Mouse (Mus musculus) midbrain, postnatal 0 days (tissue): ENCODE results near the gene Ropn1l. TPM values are rescaled to one million over a fixed set of nuclear protein-coding genes. Genes with fewer than 3 reads are reported as not detected.

Source experiments
- ATAC-seq: fragments of 200-750 bp; cut with Nextera tagmentation; 2 replicates; pipeline ENCODE4 v1.8.0; 2017; ENCODE audit warnings: moderate number of reproducible peaks, mild to moderate bottlenecking, moderate TSS enrichment, moderate library complexity; ENCODE audit not compliant: low FRiP score
- DNase-seq: peaks from one replicate; pipeline ENCODE4 v3.0.0-alpha.2; 2015; ENCODE audit warnings: low spot score
- H3K27ac ChIP-seq: fragments of 300-500 bp; sonication (generic); 2 replicates; pipeline ENCODE4 v1.5.1; 2014; ENCODE audit warnings: low read depth, mild to moderate bottlenecking, low read length, mixed read lengths
- H3K27me3 ChIP-seq: fragments of 300-500 bp; sonication (generic); 2 replicates; pipeline ENCODE4 v1.6.1; 2014; ENCODE audit warnings: low read length, control low read depth, mixed read lengths; ENCODE audit not compliant: insufficient read depth
- H3K36me3 ChIP-seq: fragments of 300-500 bp; sonication (generic); 2 replicates; pipeline ENCODE4 v1.6.1; 2014; ENCODE audit warnings: low read length, control low read depth, mixed read lengths; ENCODE audit not compliant: insufficient read depth
- H3K4me1 ChIP-seq: fragments of 300-500 bp; sonication (generic); 2 replicates; pipeline ENCODE4 v1.6.1; 2014; ENCODE audit warnings: mild to moderate bottlenecking, control low read depth, antibody characterized with exemption, low read length, mixed read lengths; ENCODE audit not compliant: insufficient read depth
- H3K4me2 ChIP-seq: fragments of 300-500 bp; sonication (generic); 2 replicates; pipeline ENCODE4 v1.6.1; 2014; ENCODE audit warnings: low read depth, mild to moderate bottlenecking, low read length, mixed read lengths; ENCODE audit not compliant: poor library complexity, severe bottlenecking
- H3K4me3 ChIP-seq: fragments of 300-500 bp; sonication (generic); 2 replicates; pipeline ENCODE4 v1.5.1; 2014; ENCODE audit warnings: low read depth, mild to moderate bottlenecking, low read length, moderate library complexity
- H3K9ac ChIP-seq: fragments of 300-500 bp; sonication (generic); replicated peaks from 2 replicates; pipeline ENCODE4 v1.6.1; 2014; ENCODE audit warnings: mild to moderate bottlenecking, low read length, moderate library complexity, mixed read lengths; ENCODE audit not compliant: poor library complexity, severe bottlenecking
- H3K9me3 ChIP-seq: fragments of 300-500 bp; sonication (generic); 2 replicates; pipeline ENCODE4 v1.6.1; 2016; ENCODE audit warnings: low read length, control low read depth
- CTCF ChIP-seq: IDR thresholded peaks from 2 replicates; pipeline ENCODE4 v1.5.1; 2016; ENCODE audit warnings: antibody characterized with exemption, mild to moderate bottlenecking
- WGBS: fragments of 180-500 bp; shearing (Covaris S2); extraction: QIAGEN DNeasy Blood & Tissue Kit; methylation state at CpG from one replicate; pipeline ENCODE4 v1.1.7; 2014; 5-methylcytosine and 5-hydroxymethylcytosine counted together
- polyA plus RNA-seq: library from polyadenylated mRNA; unstranded; fragments of >200 nt; fragmentation: Nextera tagmentation; extraction: Ambion mirVana; gene quantifications from 2 replicates; pipeline ENCODE4 v1.2.1, GENCODE M21; 2015
- total RNA-seq: library from RNA; depleted of rRNA; stranded (reverse); fragments of >200 nt; gene quantifications from 2 replicates; pipeline ENCODE4 v1.2.3, GENCODE M21; 2014; rRNA removed

The Ropn1l gene
- total RNA-seq (0.71 and 1.3 TPM in 2 replicates), polyA plus RNA-seq (2.2 and 2.4 TPM in 2 replicates)

DNA sequence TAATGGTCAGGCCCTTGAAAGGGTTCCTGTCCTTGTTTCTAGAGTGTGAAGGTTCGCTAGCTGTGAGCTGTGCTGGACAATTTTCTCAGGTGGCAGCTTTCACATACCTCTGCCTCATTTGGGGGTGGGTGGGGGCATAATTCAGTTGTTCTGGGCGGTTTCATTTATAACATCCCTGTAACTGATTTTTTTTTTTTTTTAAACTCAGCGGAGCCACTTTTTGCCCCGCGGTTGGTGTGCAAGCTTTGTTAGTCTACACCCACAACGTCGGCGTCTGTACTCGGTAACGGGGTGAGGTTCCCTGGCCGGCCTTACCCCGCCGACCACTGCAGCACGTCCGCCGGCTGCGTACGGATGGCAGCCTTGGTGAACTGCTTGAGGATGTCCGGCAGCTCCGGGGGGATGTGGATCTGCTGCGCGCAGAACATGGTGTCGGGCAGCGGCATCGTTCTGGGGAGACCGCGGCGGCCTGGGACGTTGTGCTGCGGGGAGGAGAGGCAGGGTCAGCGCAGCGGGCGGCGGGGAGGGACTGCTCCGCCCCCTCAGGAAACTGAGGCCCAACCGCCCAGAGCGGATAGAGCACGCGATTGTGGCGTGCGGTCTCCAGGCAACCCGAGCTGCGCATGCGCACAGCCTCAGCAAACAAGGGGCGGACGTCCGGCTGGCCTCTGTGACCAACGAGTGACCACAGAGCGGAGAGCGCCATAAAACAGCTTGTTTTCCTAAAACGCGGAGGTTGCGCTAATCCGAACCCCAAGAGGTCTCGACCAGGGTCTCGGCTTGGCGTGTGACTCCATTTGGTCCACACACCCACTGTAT lies at the start of gene Ropn1l:
Gene Ropn1l, minus strand, starts transcription at position 640 of the 819 bp plus-strand sequence.
- peaks cover 3% of the 10 kb centered on the region; the same call in 1 of the 2 replicates for H3K4me1 ChIP-seq
- WGBS: under 1% methylated on average over 57 of the region's 57 CpGs
- DNase-seq (peak; percentile 96), ATAC-seq (peak; percentile 88)
- peak within 1 kb of the TSS; percentile 63 for H3K4me3 ChIP-seq
- H3K9me3 ChIP-seq: no peaks in the 10 kb centered on the region
- H3K9ac ChIP-seq: peak within 1 kb of the TSS; percentile 71
- 0 out of 2 replicates have a peak, but pooled peaks cover 3% of the 10 kb centered on the region for H3K36me3 ChIP-seq
- no peak for TF ChIP-seq CTCF
- peak within 1 kb of the TSS; percentile 84 for H3K4me2 ChIP-seq
- peak within 1 kb of the TSS; percentile 84 for H3K27ac ChIP-seq
- no peaks in the 10 kb centered on the region for H3K27me3 ChIP-seq

DNA sequence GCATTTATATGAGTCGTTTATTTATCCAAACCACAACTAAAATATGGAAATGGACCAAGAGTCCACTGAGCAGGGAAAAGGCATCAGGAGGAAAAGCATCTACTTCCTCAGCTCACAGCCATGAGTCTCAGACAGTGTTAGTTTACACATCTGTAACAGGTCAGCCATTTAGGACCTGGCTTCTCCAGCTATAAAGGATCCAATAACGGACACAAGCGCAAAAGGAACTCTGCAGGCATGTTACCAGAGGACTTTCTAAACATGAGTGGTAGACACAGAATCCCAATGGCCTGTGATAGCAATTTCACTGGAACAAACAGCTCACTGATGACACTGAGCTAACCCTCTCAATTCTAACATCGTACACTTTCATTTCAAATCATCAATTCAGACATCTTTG lies 49.5 kb upstream of the Ropn1l start:
- no peak overlapping the region for H3K4me2 ChIP-seq
- no peaks in the 10 kb centered on the region for H3K27me3 ChIP-seq
- no peak overlapping the region for H3K4me3 ChIP-seq
- no peaks in the 10 kb centered on the region for H3K9me3 ChIP-seq
- H3K27ac ChIP-seq: no peak overlapping the region
- 89% methylated on average over 4 of the region's 4 CpGs for WGBS
- no peak for ATAC-seq
- no peak for DNase-seq
- no peak overlapping the region for H3K9ac ChIP-seq
- no peaks in the 10 kb centered on the region for H3K4me1 ChIP-seq
- H3K36me3 ChIP-seq: peaks cover 13% of the 10 kb centered on the region; the same call in 1 of the 2 replicates
- no peak for TF ChIP-seq CTCF

DNA sequence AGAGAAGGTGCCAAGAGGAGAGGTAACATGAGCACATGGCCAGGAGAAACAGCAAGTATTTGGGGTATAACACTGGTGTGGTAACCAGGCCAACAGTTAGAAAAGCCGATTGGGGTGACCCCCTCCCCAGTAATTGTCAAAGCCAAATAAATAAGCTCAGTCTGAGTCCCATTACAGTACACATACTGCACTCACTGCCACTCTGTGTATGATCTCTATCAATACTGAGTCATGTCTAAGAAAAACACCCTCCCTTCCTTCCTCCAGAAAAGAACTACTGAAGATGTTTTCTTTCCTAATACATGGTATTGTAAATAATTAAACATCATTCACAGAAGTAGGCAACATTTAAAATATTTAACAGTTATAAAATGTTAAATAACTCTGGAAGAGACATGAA lies 48.8 kb upstream of the Ropn1l start:
- TF ChIP-seq CTCF: no peak
- Histone ChIP-seq H3K27ac (no peak overlapping the region), H3K9ac (no peak overlapping the region), H3K4me3 (no peak overlapping the region), H3K27me3 (no peaks in the 10 kb centered on the region), H3K4me1 (no peaks in the 10 kb centered on the region), H3K4me2 (no peak overlapping the region), H3K36me3 (peaks cover 18% of the 10 kb centered on the region), H3K9me3 (no peaks in the 10 kb centered on the region)
- 92% methylated on average over 1 of the region's 1 CpGs for WGBS
- ATAC-seq (no peak), DNase-seq (no peak)

DNA sequence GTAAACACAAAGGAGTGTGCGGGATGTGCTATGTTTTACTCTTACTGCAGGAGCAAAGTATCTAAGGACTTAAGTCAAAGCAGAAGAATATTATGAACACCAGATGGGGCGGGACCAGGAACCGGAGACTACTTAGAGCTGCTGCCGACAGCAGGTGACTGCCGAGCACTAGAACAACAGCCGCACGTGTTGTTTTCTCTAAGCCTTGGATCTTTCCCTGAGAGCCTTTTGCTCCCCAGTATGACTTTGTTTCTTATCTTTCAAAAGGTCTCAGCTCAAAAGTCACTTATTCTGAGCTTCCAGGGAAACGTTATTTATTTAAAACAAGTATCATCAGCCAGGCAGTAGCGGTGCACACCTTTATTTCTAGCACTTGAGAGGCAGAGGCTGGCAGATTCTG lies 41.3 kb upstream of the Ropn1l start:
- Histone ChIP-seq H3K4me2 (no peak overlapping the region), H3K9ac (no peak overlapping the region), H3K36me3 (peaks cover 43% of the 10 kb centered on the region), H3K27me3 (no peaks in the 10 kb centered on the region), H3K4me3 (no peak overlapping the region), H3K27ac (no peak overlapping the region), H3K9me3 (no peaks in the 10 kb centered on the region), H3K4me1 (no peaks in the 10 kb centered on the region)
- DNase-seq (no peak), ATAC-seq (no peak)
- TF ChIP-seq CTCF: no peak
- WGBS: 89% methylated on average over 9 of the region's 9 CpGs

DNA sequence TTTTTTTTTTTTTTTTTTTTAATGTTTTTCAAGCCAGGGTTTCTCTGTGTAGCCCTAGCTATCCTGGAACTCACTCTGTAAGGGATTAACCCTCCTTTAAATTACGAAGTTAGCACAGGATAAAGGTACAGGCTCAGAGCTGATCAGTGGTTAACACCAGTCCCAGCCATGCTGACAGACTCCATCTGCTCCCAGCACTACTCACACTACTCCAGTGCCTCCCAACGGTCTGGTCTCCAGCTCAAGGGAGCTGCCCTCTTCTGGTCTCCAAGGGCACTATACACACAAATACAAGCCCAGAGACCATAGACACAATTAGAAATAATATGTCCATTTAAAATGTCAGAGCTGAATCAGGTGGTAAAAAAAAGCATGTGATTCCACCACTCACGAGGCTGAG lies 40.8 kb upstream of the Ropn1l start:
- WGBS: 76% methylated on average over 3 of the region's 3 CpGs
- no peaks in the 10 kb centered on the region for H3K4me1 ChIP-seq
- H3K9me3 ChIP-seq: no peaks in the 10 kb centered on the region
- H3K4me3 ChIP-seq: no peak overlapping the region
- TF ChIP-seq CTCF: no peak
- no peak overlapping the region for H3K4me2 ChIP-seq
- no peak overlapping the region for H3K9ac ChIP-seq
- H3K27ac ChIP-seq: no peak overlapping the region
- no peak for ATAC-seq
- peaks cover 43% of the 10 kb centered on the region for H3K36me3 ChIP-seq
- no peaks in the 10 kb centered on the region for H3K27me3 ChIP-seq
- DNase-seq: no peak

DNA sequence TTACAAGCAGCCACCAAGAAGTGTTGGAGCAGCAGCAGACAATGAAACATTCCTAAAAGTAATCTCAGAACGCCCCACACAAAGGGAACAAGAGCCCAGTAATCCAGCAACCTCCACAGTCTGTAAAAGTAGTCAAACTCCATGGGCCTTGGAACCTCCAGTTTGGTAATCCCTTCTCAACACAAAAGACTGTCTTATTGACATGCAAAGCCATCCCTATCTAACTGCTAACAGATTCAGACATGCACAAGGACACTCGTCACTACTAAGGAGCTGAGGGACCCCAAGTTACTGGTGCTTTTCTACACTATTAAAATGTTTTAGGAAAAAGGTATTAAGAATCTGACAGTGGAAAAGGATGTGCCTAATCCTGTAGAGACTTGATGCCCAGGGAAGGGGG lies 33.9 kb upstream of the Ropn1l start:
- WGBS: 8% methylated on average over 2 of the region's 2 CpGs
- peak; percentile 65; the same call in 1 of the 2 replicates for ATAC-seq
- peak; percentile 18 for DNase-seq
- peaks cover 15% of the 10 kb centered on the region for H3K36me3 ChIP-seq
- no peaks in the 10 kb centered on the region for H3K27me3 ChIP-seq
- no peak overlapping the region for H3K9ac ChIP-seq
- TF ChIP-seq CTCF: no peak
- no peak overlapping the region for H3K4me2 ChIP-seq
- no peak overlapping the region for H3K4me3 ChIP-seq
- no peak overlapping the region for H3K27ac ChIP-seq
- no peaks in the 10 kb centered on the region for H3K9me3 ChIP-seq
- no peaks in the 10 kb centered on the region; the same call in 1 of the 2 replicates for H3K4me1 ChIP-seq
